25 mouse cellular contexts compared by ENCODE assay signal in the genomic region with DNA sequence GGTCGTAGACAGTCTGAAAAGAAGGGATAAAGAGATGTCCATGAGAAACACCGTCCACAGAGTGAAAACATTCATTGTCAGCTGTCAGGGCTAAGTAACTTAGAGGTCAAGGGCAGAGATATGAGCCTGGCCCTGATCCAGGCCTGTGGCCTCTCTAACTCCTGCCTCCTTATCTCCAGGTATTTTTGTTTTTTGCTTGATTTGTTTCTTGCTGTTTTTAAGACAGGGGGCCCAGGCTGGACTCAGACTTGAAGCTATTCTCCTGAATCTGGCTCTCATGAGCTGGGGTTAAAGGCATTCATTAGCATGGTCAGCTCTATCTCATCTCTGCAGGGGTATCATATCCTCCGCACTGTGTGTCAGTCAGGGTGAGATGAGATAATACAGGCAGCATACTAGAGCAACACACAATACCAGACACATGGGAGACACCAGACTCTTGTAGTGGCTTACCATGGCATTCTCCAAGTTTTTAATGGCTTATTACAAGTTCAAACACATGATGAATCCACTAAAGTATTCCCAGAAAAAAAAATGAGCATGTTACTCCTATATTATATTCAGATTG.
DNase-seq lines count a peak whose midpoint lies in the region; ATAC-seq lines count a peak whose summit lies in the region.
"Had no signal": no experiment of that assay in that cellular context is flagged by ENCODE, and none has a peak within 500 bp of the region (broad histone marks: within the 10 kb centered on the region; RNA-seq: fewer than 3 reads in every experiment).

No protein-coding gene starts in this region.

- H3K27me3 ChIP-seq in heart, embryonic 13.5 days (replicated peaks), result no peaks in the 10 kb centered on the region
- H3K27me3 ChIP-seq in liver, embryonic 12.5 days (replicated peaks), result no peaks in the 10 kb centered on the region
- no peaks in the 10 kb centered on the region for H3K27me3 ChIP-seq in kidney, embryonic 16.5 days (ENCODE audit: insufficient read depth, low read length)
- H3K27me3 ChIP-seq: forebrain, embryonic 13.5 days; heart, embryonic 15.5 days; limb, embryonic 12.5 days; liver, embryonic 15.5 days; midbrain, embryonic 13.5 days; Patski had no signal

- H3K4me3 ChIP-seq in heart, embryonic 13.5 days, result no peak overlapping the region
- no peak overlapping the region for H3K4me3 ChIP-seq in liver, embryonic 12.5 days
- H3K4me3 ChIP-seq in kidney, embryonic 16.5 days (ENCODE audit: low read length), result no peak overlapping the region
- H3K4me3 ChIP-seq: forebrain, embryonic 13.5 days; heart, embryonic 15.5 days; limb, embryonic 12.5 days; liver, embryonic 15.5 days; megakaryocyte, embryonic 14.5 days; midbrain, embryonic 13.5 days had no signal

- H3K9ac ChIP-seq in heart, embryonic 13.5 days, result no peak overlapping the region
- no peak overlapping the region for H3K9ac ChIP-seq in liver, embryonic 12.5 days
- H3K9ac ChIP-seq in kidney, embryonic 16.5 days (replicated peaks; ENCODE audit: low read length), result no peak overlapping the region
- H3K9ac ChIP-seq: forebrain, embryonic 13.5 days; heart, embryonic 15.5 days; limb, embryonic 12.5 days; liver, embryonic 15.5 days; midbrain, embryonic 13.5 days had no signal

- peak overlapping the region; percentile 20; the same call in 1 of the 2 replicates for H3K4me2 ChIP-seq in heart, embryonic 13.5 days
- H3K4me2 ChIP-seq in liver, embryonic 12.5 days, result no peak overlapping the region
- H3K4me2 ChIP-seq in kidney, embryonic 16.5 days (replicated peaks; ENCODE audit: low read depth, low read length), result no peak overlapping the region
- H3K4me2 ChIP-seq: forebrain, embryonic 13.5 days; heart, embryonic 15.5 days; limb, embryonic 12.5 days; liver, embryonic 15.5 days; midbrain, embryonic 13.5 days had no signal

- peak; percentile 16 for DNase-seq in adrenal gland, adult 8-10 months
- no peak for DNase-seq in adrenal gland, postnatal 10 days
- no peak for DNase-seq in heart, postnatal 25 days (ENCODE audit: low spot score)
- peak; percentile 22 for DNase-seq in adrenal gland, postnatal 14 days
- no peak for DNase-seq in cerebellum, adult 18-20 months
- DNase-seq: cerebellum, adult 8-10 months; cerebellum, postnatal 36 days; gastrocnemius, postnatal 10 days; kidney, adult 9 months; kidney, postnatal 14 days; layer of hippocampus, adult 9-11 months; lung, postnatal 36 days; thymus, postnatal 4 days had no signal

- H3K4me1 ChIP-seq in heart, embryonic 13.5 days, result peaks cover 9% of the 10 kb centered on the region
- H3K4me1 ChIP-seq in liver, embryonic 12.5 days, result no peaks in the 10 kb centered on the region
- H3K4me1 ChIP-seq in kidney, embryonic 16.5 days (ENCODE audit: insufficient read depth, low read length), result no peaks in the 10 kb centered on the region
- H3K4me1 ChIP-seq: forebrain, embryonic 13.5 days; limb, embryonic 12.5 days; megakaryocyte, embryonic 14.5 days; midbrain, embryonic 13.5 days had no signal

- intact Hi-C loops in heart, postnatal 25 days (cut with DNase I), result no loop called here

- 0 out of 2 replicates have a peak overlapping the region, but pooled peaks have one; percentile 56 for H3K27ac ChIP-seq in heart, embryonic 13.5 days (replicated peaks)
- H3K27ac ChIP-seq in liver, embryonic 12.5 days, result no peak overlapping the region
- H3K27ac ChIP-seq in kidney, embryonic 16.5 days (ENCODE audit: low read length), result no peak overlapping the region
- H3K27ac ChIP-seq: forebrain, embryonic 13.5 days; heart, embryonic 15.5 days; hindbrain, postnatal 0 days; limb, embryonic 12.5 days; liver, embryonic 15.5 days; midbrain, embryonic 13.5 days had no signal

- H3K36me3 ChIP-seq in heart, embryonic 13.5 days, result no peaks in the 10 kb centered on the region
- no peaks in the 10 kb centered on the region for H3K36me3 ChIP-seq in liver, embryonic 12.5 days
- no peaks in the 10 kb centered on the region for H3K36me3 ChIP-seq in kidney, embryonic 16.5 days (ENCODE audit: insufficient read depth, low read length)
- H3K36me3 ChIP-seq: heart, embryonic 15.5 days; limb, embryonic 12.5 days; liver, embryonic 15.5 days; midbrain, embryonic 13.5 days had no signal

- no peaks in the 10 kb centered on the region for H3K9me3 ChIP-seq in heart, embryonic 13.5 days
- no peaks in the 10 kb centered on the region for H3K9me3 ChIP-seq in liver, embryonic 12.5 days (replicated peaks)
- H3K9me3 ChIP-seq in kidney, embryonic 16.5 days (ENCODE audit: low read length), result no peaks in the 10 kb centered on the region
- H3K9me3 ChIP-seq: forebrain, embryonic 13.5 days; heart, embryonic 15.5 days; limb, embryonic 12.5 days; liver, embryonic 15.5 days; megakaryocyte, embryonic 14.5 days; midbrain, embryonic 13.5 days had no signal

- no peak for ATAC-seq in heart, embryonic 13.5 days (ENCODE audit: extremely low read depth, insufficient number of reproducible peaks, low FRiP score, low TSS enrichment)
- ATAC-seq in liver, embryonic 12.5 days, result peak; percentile 70
- no peak for ATAC-seq in kidney, embryonic 16.5 days (ENCODE audit: low FRiP score, low TSS enrichment)
- ATAC-seq: forebrain, embryonic 13.5 days; hindbrain, postnatal 0 days; intestine, embryonic 16.5 days; midbrain, embryonic 13.5 days; Patski had no signal

- WGBS in heart, embryonic 13.5 days, result 13% methylated on average over 3 of the region's 3 CpGs
- WGBS in liver, embryonic 12.5 days (ENCODE audit: insufficient replicate concordance), result 47% methylated on average over 3 of the region's 3 CpGs
- WGBS in kidney, embryonic 16.5 days, result 65% methylated on average over 3 of the region's 3 CpGs

Comparison
In these comparisons a context has a peak if more than half of its experiments do, and no peak if none do; other contexts are left out.
1. DNase-seq: peak in adrenal gland, adult 8-10 months (single experiment) and adrenal gland, postnatal 14 days (single experiment); none in adrenal gland, postnatal 10 days (single experiment), heart, postnatal 25 days (single experiment) and cerebellum, adult 18-20 months (0 of 2).